Mouse (Mus musculus): ENCODE measurements around the gene Scn5a. TPM values are rescaled to one million over a fixed set of nuclear protein-coding genes. Genes with fewer than 3 reads are reported as not detected.

Gene Scn5a
- 0.19 and 0.21 TPM in 2 replicates for polyA plus RNA-seq (2012; rRNA removed)

GRCm38 (mm10) chr9:119578636-119579438, at the start of gene Scn5a:
Gene Scn5a, minus strand, starts transcription at chr9:119579016.
- Histone ChIP-seq H3K4me3 (replicated peaks; ENCODE audit: insufficient read depth, low read depth, low read length) (no peak within 1 kb of the TSS), H3K27me3 (ENCODE audit: control insufficient read depth, insufficient read depth, low read length) (peaks cover 5% of the 10 kb centered on the region; the same call in 1 of the 2 replicates), H3K4me1 (ENCODE audit: control insufficient read depth, insufficient read depth, low read length) (no peaks in the 10 kb centered on the region), H3K27ac (ENCODE audit: insufficient read depth, low read length) (no peak within 1 kb of the TSS)
- WGBS = under 1% methylated on average over 97 of the region's 99 CpGs
- TF ChIP-seq POLR2A (IDR thresholded peaks at IDR 0.05; ENCODE audit: borderline replicate concordance, insufficient read depth, low read length) (no peak), CTCF (IDR thresholded peaks at IDR 0.05; ENCODE audit: borderline replicate concordance, insufficient read depth, low read depth, low read length) (no peak)
- no peak for DNase-seq

DNA sequence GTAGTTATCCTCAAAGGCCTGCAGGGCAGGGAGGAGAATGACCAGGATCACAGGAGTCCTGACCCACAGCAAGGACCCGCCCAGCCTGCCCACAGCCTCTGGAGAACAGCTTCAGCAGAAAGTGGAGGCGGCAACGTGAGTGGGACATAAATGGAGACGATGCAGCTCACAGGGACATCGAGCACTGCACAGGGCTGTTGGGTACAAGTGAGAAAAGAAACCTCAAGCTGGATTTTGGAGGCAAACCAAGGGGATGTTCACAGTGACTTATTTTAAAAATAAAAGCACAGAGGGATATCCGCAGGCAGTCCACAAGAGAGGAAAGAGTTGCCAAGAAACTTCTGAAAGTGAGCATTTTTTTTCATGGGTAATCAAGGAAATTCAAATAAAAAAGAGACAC, 48.4 kb upstream of the Scn5a start:
- DNase-seq = no peak
- Histone ChIP-seq H3K4me3 (replicated peaks; ENCODE audit: insufficient read depth, low read depth, low read length) (no peak overlapping the region), H3K27ac (ENCODE audit: insufficient read depth, low read length) (no peak overlapping the region), H3K4me1 (ENCODE audit: control insufficient read depth, insufficient read depth, low read length) (peaks cover 10% of the 10 kb centered on the region), H3K27me3 (ENCODE audit: control insufficient read depth, insufficient read depth, low read length) (no peaks in the 10 kb centered on the region; the same call in 1 of the 2 replicates)
- 67% methylated on average over 6 of the region's 6 CpGs for WGBS
- TF ChIP-seq CTCF (IDR thresholded peaks at IDR 0.05; ENCODE audit: borderline replicate concordance, insufficient read depth, low read depth, low read length) = no peak

GRCm38 (mm10) chr9:119624151-119624550, 45.3 kb upstream of the Scn5a start:
- Histone ChIP-seq H3K4me1 (ENCODE audit: control insufficient read depth, insufficient read depth, low read length) (no peaks in the 10 kb centered on the region), H3K27ac (ENCODE audit: insufficient read depth, low read length) (no peak overlapping the region), H3K4me3 (replicated peaks; ENCODE audit: insufficient read depth, low read depth, low read length) (no peak overlapping the region), H3K27me3 (ENCODE audit: control insufficient read depth, insufficient read depth, low read length) (no peaks in the 10 kb centered on the region; the same call in 1 of the 2 replicates)
- WGBS = 89% methylated on average over 4 of the region's 4 CpGs
- TF ChIP-seq CTCF (IDR thresholded peaks at IDR 0.05; ENCODE audit: borderline replicate concordance, insufficient read depth, low read depth, low read length) (no peak), POLR2A (IDR thresholded peaks at IDR 0.05; ENCODE audit: borderline replicate concordance, insufficient read depth, low read length) (no peak)
- no peak for DNase-seq

DNA sequence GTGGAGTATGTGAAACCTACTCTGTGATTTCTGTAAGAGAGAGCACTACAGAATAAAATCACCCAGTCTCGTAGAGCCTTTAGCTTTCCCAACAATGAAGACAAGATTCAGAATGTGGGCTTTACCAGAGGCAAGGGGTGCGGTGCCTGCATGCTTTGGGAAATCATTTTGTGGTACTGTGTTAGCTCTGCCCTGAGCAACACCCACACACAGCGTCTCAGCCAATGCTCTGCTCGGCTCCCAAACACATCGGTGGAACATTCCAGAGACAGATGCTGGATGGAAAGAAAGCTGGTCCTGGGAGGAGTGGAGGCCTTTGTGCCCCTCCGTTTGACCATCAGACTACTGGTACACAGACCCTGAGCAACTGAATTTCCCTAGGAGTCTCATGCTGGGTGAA, 36.0 kb upstream of the Scn5a start:
- no peaks in the 10 kb centered on the region for H3K4me1 ChIP-seq (ENCODE audit: control insufficient read depth, insufficient read depth, low read length)

DNA sequence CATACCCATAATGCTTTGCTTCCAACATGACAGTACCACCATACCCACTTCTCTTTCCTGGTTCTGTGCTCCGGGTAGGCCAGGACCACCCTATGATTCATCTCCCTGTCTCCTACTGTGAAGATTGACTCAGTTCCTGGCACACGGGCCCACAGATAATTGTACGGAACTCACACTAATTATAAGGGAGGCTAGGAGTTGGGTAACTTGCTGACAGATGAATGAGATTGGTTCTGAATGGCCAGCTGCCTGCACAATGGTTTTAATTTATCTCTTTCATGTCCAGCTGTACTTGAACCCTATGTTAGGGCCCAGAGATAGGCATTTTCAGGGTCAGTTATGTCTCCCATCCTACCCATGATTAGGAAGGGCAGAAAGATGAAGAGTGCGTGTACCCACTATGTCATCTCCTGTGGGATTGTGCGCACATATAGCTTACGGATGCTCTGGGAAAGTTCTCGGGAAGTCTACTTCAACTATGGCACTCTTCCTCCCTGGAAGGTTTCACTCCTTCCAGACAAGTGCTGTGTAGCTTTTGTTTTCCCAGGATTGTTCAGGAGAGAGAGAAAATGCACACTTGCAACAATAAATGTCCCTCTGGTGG, 31.8 kb upstream of the Scn5a start:
- WGBS = 80% methylated on average over 7 of the region's 7 CpGs
- Histone ChIP-seq H3K27ac (ENCODE audit: insufficient read depth, low read length) (no peak overlapping the region), H3K4me1 (ENCODE audit: control insufficient read depth, insufficient read depth, low read length) (no peaks in the 10 kb centered on the region), H3K27me3 (ENCODE audit: control insufficient read depth, insufficient read depth, low read length) (no peaks in the 10 kb centered on the region), H3K4me3 (replicated peaks; ENCODE audit: insufficient read depth, low read depth, low read length) (no peak overlapping the region)
- no peak for TF ChIP-seq POLR2A (IDR thresholded peaks at IDR 0.05; ENCODE audit: borderline replicate concordance, insufficient read depth, low read length)
- no peak for TF ChIP-seq CTCF (IDR thresholded peaks at IDR 0.05; ENCODE audit: borderline replicate concordance, insufficient read depth, low read depth, low read length)
- no peak for DNase-seq

More for the DNA sequence above, 36.0 kb upstream of the Scn5a start:
- H3K4me3 ChIP-seq (replicated peaks; ENCODE audit: insufficient read depth, low read depth, low read length) = no peak overlapping the region
- H3K27ac ChIP-seq (ENCODE audit: insufficient read depth, low read length) = no peak overlapping the region
- TF ChIP-seq POLR2A (IDR thresholded peaks at IDR 0.05; ENCODE audit: borderline replicate concordance, insufficient read depth, low read length) (no peak), CTCF (IDR thresholded peaks at IDR 0.05; ENCODE audit: borderline replicate concordance, insufficient read depth, low read depth, low read length) (no peak)
- 69% methylated on average over 6 of the region's 6 CpGs for WGBS
- no peaks in the 10 kb centered on the region for H3K27me3 ChIP-seq (ENCODE audit: control insufficient read depth, insufficient read depth, low read length)
- DNase-seq = no peak

- Histone ChIP-seq H3K4me3 (replicated peaks; ENCODE audit: insufficient read depth, low read depth, low read length) (no peak overlapping the region), H3K27ac (ENCODE audit: insufficient read depth, low read length) (no peak overlapping the region), H3K27me3 (ENCODE audit: control insufficient read depth, insufficient read depth, low read length) (no peaks in the 10 kb centered on the region), H3K4me1 (ENCODE audit: control insufficient read depth, insufficient read depth, low read length) (no peaks in the 10 kb centered on the region)
- no peak for DNase-seq
- 93% methylated on average over 5 of the region's 5 CpGs for WGBS
- TF ChIP-seq CTCF (IDR thresholded peaks at IDR 0.05; ENCODE audit: borderline replicate concordance, insufficient read depth, low read depth, low read length) (no peak), POLR2A (IDR thresholded peaks at IDR 0.05; ENCODE audit: borderline replicate concordance, insufficient read depth, low read length) (no peak)
Observed at GRCm38 (mm10) chr9:119606906-119607305, 28.1 kb upstream of the Scn5a start.

DNA sequence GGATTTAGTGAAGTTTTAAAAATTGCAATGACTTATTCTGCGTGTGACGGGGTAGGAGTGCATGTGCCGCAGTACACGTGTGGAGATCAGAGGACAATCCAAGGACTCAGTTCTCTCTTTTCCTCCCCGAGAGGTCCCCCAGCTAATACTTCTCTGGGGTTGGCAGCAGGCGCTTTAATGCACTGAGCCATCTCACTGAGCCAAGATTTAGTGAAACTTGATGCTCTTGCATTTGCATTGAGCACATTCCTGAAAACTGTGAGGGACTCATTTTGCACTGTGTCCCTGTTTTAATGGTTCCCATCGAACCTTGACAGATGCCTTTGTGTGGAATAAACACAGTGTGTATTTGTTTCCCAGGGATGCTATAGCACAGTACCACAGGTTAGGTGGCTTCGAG, 25.8 kb upstream of the Scn5a start:
- Histone ChIP-seq H3K4me3 (replicated peaks; ENCODE audit: insufficient read depth, low read depth, low read length) (no peak overlapping the region), H3K27ac (ENCODE audit: insufficient read depth, low read length) (no peak overlapping the region), H3K4me1 (ENCODE audit: control insufficient read depth, insufficient read depth, low read length) (no peaks in the 10 kb centered on the region), H3K27me3 (ENCODE audit: control insufficient read depth, insufficient read depth, low read length) (no peaks in the 10 kb centered on the region)
- WGBS = 66% methylated on average over 8 of the region's 8 CpGs
- TF ChIP-seq POLR2A (IDR thresholded peaks at IDR 0.05; ENCODE audit: borderline replicate concordance, insufficient read depth, low read length) (no peak), CTCF (IDR thresholded peaks at IDR 0.05; ENCODE audit: borderline replicate concordance, insufficient read depth, low read depth, low read length) (no peak)
- no peak for DNase-seq

DNA sequence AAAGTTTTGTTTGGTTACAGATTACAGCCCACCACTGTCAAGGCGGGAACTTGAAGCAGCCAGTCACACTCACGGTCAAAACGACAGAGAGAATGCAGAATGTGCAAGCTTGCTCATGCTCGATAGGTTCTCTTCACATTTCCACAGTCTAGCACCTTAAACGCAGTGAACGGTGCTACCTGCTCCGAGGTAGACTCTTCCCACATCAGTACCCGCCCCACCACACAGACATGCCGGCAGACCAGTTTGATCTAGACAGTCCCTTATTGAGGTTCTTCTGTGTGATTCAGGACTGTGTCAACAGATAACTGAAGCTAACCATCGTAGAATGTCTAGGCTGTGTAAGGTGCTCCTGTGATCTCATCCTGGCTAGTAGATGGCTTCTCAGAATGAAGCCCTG, 19.7 kb upstream of the Scn5a start:
- WGBS = 91% methylated on average over 10 of the region's 10 CpGs
- no peaks in the 10 kb centered on the region for H3K27me3 ChIP-seq (ENCODE audit: control insufficient read depth, insufficient read depth, low read length)
- H3K27ac ChIP-seq (ENCODE audit: insufficient read depth, low read length) = no peak overlapping the region
- H3K4me3 ChIP-seq (replicated peaks; ENCODE audit: insufficient read depth, low read depth, low read length) = no peak overlapping the region
- no peaks in the 10 kb centered on the region for H3K4me1 ChIP-seq (ENCODE audit: control insufficient read depth, insufficient read depth, low read length)
- TF ChIP-seq POLR2A (IDR thresholded peaks at IDR 0.05; ENCODE audit: borderline replicate concordance, insufficient read depth, low read length) = no peak
- no peak for TF ChIP-seq CTCF (IDR thresholded peaks at IDR 0.05; ENCODE audit: borderline replicate concordance, insufficient read depth, low read depth, low read length)
- no peak for DNase-seq
